Mouse (Mus musculus): ENCODE measurements around the gene Apobec2.

Apobec2 gene

DNA sequence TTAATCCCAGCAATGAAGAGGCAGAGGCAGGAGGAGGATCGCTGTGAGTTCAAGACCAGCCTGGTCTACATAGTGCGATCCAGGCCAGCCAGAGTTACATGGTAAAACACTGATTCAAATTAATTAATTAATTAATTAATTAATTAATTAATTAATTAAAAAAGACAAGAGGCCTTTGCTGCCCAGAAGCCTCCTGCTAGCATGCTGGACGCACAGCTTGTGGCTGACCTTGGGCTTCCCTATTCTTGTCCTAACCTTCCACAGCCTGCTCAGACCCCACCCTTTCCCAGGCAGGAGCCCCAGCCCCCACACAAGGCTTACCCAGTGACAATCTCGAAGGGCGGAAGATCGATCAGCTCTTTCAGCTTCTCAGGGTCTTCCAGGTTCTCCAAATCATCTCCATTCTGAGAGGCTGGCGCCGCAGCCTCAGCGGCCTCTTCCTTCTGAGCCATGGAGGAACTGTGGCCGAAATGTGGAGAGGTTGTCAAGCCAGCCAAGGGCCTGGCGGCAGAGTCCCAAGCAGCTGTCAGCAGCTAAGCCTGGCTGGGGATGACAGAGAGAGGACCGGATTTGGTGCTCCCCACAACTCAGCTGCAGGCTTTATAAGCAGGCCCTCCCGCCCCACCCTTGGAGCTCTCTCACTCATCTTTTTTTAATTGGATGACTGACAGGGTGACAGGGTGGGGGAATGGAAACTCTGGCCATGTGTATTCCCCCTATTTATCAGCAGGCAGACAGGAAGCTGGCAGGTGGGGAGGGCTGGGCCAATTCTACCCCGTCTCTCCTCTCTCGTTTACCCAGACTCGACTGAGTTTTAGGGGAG is at the start of gene Apobec2:
Gene Apobec2, minus strand, starts transcription at position 773 of the 823 bp plus-strand sequence.
- TF ChIP-seq GATA4 (IDR thresholded peaks at IDR 0.05; ENCODE audit: insufficient replicate concordance, low read length): no peak

DNA sequence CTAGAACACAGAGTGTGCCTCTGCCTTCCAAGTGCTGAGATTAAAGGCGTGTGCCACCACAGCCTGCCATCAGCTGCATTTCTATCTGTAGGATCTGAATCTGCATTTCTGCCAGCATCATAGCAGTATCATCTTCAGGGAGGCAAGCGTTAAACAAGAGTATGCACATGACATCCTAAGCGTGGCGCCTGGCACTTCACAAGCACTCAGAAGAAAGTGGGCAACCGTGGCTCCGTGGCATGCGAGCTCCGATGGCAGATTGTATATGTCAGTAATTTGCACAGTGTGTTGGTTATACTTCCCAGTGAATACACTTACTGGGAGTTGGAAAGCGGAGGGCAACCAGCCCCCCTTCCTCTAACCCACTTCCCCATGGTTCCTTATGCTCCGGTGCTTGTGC is 47.2 kb upstream of the Apobec2 start:
- TF ChIP-seq GATA4 (IDR thresholded peaks at IDR 0.05; ENCODE audit: insufficient replicate concordance, low read length): no peak

DNA sequence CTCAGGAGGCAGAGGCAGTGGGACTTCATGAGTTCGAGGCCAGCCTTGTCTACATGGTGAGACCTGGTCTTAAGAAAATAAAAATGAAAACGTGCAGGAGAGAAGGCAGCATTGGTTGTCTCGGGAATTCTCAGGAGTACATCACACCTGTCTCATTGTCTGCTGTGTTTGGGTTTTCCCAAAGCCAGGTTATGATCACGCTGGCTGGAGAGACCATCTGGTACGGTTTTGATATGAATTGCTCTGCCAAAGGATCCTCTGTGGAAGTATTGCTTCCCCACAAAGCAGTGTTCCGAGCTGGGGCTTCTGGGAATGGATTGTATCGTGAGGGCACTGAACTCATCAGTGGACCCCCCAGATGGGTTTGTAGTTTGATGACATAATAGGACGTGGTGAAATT is 42.7 kb upstream of the Apobec2 start:
- no peak for TF ChIP-seq GATA4 (IDR thresholded peaks at IDR 0.05; ENCODE audit: insufficient replicate concordance, low read length)

DNA sequence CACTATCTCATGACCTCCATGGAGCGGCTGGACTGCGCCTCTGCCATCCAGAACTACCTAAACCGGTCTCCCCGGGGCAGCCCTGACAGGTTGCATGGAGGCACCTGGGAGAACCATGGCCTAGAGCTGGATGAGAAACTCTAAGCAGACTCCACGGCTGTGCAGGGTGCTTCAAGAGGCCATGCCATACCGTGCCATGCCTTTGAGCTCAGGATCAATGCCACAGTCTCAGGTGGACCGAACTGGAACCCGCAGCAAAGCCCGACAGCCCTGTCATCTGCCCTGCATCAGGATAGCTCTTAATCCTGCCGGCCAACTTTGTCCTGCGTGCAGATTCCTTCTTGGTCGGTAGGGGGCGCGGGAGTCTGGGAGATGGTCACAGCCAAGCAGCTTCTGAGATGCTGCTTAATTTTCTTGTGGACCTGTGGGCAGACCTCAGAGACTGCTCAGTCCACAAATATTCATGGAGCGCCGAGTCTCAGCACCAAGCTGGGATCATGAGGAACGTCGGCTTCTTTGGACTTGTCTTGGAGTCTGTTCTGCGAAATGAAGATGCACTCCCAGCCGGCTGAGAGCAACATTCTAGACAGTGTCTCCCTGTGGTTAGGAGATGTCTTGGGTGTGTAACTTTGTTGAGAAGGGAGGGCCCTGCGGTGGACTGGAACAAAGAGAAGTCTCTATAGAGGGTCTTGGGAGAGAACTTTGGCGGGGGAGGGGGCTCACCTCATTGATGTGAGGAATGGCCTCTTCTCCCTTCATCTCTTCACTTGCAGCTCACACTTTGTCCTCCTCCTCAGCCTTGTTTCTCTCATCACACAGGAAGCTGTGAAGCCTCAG is 34.9 kb upstream of the Apobec2 start:
- TF ChIP-seq GATA4 (IDR thresholded peaks at IDR 0.05; ENCODE audit: insufficient replicate concordance, low read length): no peak

DNA sequence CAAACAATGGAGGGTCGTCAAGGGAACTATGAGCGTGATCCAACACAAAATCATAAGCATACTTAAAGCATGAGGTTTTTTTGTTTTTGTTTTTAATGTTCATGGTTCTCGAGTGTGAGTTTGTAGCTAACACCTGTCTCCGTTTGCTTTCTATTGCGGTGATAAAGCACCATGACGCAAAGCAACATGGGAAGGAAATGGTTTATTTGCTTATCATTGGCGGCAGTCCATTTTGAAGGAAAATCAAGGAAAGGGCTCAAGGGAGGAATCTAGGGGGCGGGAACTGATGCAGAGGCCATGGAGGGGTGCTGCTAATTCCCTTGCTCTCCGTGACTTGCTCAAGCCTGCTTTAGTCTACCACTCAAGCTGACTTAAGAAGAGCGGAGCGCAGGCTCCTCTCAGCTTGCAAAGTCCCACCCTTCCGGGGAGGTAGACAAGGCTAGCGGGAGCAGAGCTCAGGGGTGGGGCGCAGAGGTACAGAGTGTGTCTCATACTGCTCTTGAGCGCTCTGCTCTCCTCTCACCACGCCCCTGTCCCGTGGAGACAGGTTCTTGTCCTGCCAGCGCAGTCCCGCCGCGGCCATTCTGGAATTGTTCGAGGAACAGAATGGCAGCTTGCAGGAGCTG is 34.2 kb upstream of the Apobec2 start:
- no peak for TF ChIP-seq GATA4 (IDR thresholded peaks at IDR 0.05; ENCODE audit: insufficient replicate concordance, low read length)

DNA sequence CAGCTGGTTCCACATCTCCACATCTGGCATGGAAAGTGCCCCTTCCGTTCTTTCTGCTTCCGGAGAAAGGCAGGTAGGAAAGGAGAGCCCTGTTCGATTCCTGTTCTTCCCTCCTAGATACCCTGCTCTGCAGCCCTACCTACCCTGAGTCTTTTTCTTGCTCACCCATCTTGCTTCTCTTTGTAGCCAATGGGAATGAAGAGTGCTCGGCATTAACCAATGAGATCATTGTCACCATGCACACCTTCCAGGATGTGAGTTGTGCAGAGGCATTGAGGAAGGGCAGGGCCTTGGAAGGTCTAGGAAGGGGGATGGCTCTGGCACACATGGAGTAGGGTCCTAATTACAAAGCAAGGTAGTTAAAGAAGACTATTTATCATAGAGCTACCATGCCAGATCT is 30.7 kb upstream of the Apobec2 start:
- TF ChIP-seq GATA4 (IDR thresholded peaks at IDR 0.05; ENCODE audit: insufficient replicate concordance, low read length): no peak

DNA sequence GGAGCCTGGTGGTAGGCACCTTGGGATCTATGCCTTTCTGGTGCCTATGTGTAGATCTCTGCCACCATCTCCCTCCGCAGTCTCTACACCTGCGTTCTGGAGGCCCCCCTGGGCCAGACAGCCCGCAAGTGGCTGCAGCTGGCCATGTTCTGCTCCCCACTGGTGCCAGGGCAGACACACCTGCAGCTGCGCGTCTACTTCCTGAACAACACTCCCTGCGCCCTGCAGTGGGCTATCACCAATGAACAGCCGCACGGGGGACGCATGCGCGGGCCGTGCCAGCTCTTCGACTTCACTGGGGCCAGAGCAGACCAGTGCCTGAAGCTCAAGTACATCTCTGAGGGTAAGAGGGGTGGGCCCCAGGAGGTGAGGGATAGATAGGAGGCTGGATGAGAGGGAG is 29.4 kb upstream of the Apobec2 start:
- TF ChIP-seq GATA4 (IDR thresholded peaks at IDR 0.05; ENCODE audit: insufficient replicate concordance, low read length): no peak

DNA sequence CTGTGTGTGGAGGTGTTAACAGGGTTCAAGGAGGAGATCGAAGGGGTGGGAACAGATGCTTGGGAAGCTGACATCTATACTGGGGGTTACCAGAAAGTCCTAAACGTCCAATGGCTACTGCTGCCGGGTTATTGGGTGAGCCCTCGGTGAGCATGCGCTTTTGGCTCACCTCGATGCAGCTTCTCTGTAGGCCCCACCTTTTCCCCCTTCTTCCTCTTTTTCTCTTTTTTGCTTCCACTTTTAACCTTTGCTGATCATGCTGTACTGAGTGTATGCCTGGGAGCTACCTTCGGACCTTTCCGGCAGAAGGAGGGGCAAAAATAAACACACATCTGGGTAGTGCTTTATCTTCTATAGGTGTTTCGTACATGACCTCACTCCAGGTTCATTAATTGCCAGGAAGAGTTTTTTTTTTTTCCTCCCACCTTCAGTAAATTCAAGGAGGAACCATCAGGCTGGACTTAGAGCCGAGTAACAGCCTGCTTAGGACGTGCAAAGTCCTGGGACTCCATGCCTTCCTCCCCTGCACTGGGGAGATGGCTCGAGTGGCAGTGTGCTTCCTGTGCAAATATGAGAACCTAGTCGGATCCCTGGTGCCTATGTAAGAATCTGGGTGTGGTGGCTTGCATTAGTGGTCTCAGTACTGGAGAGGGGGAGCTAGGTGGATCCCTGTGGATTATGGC is 25.4 kb upstream of the Apobec2 start:
- TF ChIP-seq GATA4 (IDR thresholded peaks at IDR 0.05; ENCODE audit: insufficient replicate concordance, low read length): no peak

DNA sequence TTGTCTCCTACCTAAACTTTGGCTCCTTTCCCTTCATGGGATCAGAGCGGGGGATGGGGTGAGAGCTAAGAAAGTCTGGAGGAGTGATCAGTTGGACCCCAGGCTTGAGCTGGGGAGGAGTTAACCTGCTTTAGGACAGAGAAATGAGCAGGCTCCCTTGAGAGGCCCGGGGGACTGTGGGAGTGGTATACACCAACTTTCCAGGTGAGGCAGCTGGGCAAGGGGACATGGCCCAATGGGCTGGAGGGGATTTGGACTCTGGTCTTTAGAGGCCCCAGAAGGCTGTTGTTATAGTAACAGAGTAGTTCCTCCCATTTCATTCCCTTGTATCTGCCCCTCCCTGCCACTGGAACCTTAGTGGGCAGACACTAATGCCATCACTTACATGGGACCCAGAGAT is 23.2 kb upstream of the Apobec2 start:
- TF ChIP-seq GATA4 (IDR thresholded peaks at IDR 0.05; ENCODE audit: insufficient replicate concordance, low read length): no peak

DNA sequence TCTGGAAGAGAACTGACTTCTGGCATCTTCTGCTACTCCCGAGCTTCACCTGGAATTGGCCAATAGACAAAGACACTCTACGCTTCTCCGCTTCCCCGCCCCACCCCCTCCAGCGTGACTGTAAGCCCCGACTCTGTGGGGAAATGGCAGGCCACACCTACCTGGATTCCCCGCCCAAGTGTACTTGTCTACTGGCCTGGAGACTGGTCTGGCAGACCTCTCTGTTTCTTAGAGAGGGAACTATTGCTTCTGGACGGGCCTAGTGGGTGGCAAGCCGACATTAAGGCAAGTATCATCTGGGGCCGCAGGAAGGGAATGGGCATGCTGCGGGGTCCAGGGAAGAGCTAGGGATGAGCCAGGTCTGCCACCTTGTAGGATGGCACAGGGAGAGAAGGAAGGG is 22.0 kb upstream of the Apobec2 start, which contains the start of gene Unc5cl:
Gene Unc5cl, plus strand, starts transcription at position 214 of the 400 bp plus-strand sequence.
- TF ChIP-seq GATA4 (IDR thresholded peaks at IDR 0.05; ENCODE audit: insufficient replicate concordance, low read length): no peak

DNA sequence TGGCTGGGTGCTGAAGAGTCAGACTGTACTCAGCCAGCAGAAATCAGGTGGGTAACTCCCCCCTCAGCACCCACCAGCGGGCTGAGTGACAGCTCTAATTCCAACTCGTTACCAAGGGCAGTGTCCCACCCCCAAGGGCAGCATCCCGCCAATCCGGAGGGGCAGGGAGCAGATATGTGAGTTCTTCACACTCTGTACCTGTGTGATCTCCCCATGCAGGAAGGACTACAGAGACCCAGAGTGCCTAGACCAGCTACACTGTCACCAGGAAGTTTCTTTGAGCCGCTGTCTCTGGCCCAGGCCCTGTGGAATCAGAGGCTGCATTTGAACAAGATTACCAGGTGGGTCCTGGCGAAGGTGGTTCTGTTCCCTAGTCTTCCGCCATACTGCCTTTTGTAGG is 21.5 kb upstream of the Apobec2 start:
- TF ChIP-seq GATA4 (IDR thresholded peaks at IDR 0.05; ENCODE audit: insufficient replicate concordance, low read length): no peak

DNA sequence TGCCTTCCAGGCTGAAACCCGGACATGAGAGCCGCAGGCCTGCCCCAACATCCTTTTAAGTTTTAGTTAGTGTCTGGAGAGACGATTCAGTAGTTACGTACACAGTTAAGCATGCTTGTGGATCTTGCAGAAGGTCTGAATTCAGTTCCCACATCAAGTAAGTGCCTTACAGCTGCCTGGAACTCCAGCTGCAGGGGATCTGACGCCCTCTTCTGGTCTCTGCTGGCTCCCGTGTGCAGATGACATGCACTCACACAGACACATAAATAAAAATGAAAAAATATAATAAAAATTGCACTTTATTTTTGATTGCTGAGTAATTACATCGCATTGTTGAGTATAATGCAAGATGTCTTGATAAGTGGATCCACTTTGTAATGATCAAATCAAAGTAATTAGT is 20.8 kb upstream of the Apobec2 start:
- TF ChIP-seq GATA4 (IDR thresholded peaks at IDR 0.05; ENCODE audit: insufficient replicate concordance, low read length): no peak

DNA sequence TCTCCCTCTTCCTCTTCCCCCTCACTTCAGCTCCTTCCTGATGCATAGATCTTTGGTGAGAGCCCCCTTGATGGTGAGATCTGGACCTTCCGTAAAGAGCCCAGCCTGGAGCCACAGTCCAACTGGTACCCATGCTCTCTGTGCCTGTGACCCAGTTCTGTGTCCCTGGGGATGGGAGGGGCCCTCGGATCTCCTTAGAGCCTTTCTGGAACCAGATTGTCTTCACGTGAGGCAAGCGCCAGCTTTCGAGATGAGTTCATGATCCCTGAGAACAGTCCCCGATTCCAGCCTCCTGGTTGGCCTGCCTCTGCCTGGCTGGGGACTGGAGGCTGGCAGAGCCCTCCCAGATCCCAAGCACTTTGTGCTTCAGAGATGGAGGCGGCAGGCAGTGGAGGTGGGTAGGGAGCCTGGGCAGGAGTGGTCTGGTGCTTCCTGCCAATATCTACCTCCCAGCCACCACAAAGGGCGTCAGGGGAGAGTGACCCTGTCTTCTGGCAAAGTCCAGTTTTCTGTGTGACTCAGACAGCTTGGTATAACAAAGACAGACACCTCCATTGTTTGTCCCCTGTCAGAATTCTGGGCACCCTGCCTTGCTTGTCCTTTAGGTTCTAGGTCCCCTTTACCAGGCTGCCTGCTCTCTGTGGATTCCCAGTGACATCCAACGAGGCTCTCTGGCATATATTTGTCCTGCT is 19.2 kb upstream of the Apobec2 start:
- TF ChIP-seq GATA4 (IDR thresholded peaks at IDR 0.05; ENCODE audit: insufficient replicate concordance, low read length): no peak

DNA sequence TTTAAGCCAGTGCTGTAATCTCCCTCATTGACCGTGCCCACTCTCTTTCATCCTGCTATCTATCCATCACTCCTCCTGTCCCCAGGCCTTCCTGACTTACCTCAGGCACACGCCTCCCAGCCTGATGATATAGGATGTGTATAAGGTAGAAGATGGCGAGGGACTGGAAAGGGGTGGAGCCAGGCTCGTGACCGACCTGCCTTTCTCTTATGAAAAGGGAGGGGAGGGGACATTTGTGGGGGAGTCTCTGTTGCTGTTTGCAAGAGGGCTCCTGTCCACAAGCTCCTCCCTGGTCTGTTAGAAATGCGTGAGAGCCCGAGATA is 18.6 kb upstream of the Apobec2 start, which contains the start of gene Tspo2:
Gene Tspo2, minus strand, starts transcription at position 170 of the 323 bp plus-strand sequence.
- no peak for TF ChIP-seq GATA4 (IDR thresholded peaks at IDR 0.05; ENCODE audit: insufficient replicate concordance, low read length)
